Mouse (Mus musculus) brain, embryonic 14.5 days (tissue): ENCODE measurements around the gene Igf2bp2.

Experiments
- CTCF ChIP-seq: fragments of 200-500 bp; IDR thresholded peaks from 2 replicates; pipeline ENCODE4 v1.5.1; 2012; ENCODE audit warnings: inconsistent platforms, mild to moderate bottlenecking, moderate library complexity, borderline replicate concordance; ENCODE audit not compliant: insufficient read depth, insufficient read length; ENCODE audit errors: extremely low read depth
- POLR2A ChIP-seq: fragments of 200-500 bp; IDR thresholded peaks from 2 replicates; pipeline ENCODE4 v1.6.1; 2012; ENCODE audit warnings: mild to moderate bottlenecking, inconsistent platforms, borderline replicate concordance; ENCODE audit not compliant: poor library complexity, insufficient read depth, insufficient read length, severe bottlenecking; ENCODE audit errors: extremely low read depth

- TF ChIP-seq CTCF (no peak), POLR2A (no peak)
Measured at GRCm38 (mm10) chr16:22131321-22131720, 31.8 kb downstream of the Igf2bp2 start.
